ENCODE assay signal across 8 mouse cellular contexts in the genomic region with DNA sequence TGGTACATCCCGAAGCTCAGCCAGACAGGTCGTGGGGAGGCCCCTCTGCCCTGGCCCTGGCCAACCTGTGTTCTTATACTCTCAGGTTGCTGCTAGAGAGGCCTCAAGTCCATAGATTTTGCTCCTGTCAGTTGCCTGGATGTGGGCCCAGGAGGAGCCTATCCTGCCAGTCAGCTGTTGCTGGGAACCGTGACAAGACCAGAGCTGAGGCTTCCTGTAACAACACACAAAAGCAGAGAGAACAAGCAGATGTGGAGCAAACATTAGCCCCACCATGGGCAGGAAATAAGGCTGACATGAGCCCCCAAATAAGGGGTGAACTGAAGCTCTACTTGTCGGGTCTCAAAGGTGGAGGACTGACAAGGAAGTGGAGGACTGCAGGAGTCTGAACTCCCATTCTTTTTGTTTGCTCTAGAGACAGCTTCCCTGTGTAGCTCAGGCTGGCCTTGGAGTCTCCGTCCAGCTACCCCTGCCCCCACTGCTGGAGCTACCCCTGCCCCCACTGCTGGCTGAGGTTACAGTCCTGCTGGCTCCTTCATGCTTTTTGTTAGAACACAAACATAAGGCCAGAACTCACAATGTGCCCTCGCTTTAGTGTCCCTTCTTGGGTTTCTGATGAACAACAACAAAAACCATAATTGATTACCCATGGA. TPM values are rescaled to one million over a fixed set of nuclear protein-coding genes. Genes with fewer than 3 reads are reported as not detected.
DNase-seq lines count a peak whose midpoint lies in the region; ATAC-seq and TF ChIP-seq lines count a peak whose summit lies in the region.

No protein-coding gene starts in this region.

- peaks cover 10% of the 10 kb centered on the region for H3K4me1 ChIP-seq in intestine, embryonic 14.5 days (replicated peaks; ENCODE audit: control insufficient read depth, insufficient read depth, low read length)
- H3K4me1 ChIP-seq in intestine, postnatal 0 days (replicated peaks; ENCODE audit: control insufficient read depth, insufficient read depth, low read length), result no peaks in the 10 kb centered on the region
- H3K4me1 ChIP-seq in heart, embryonic 16.5 days (ENCODE audit: control insufficient read depth, insufficient read depth, low read length), result peaks cover 7% of the 10 kb centered on the region
- H3K4me1 ChIP-seq in lung, embryonic 16.5 days (replicated peaks; ENCODE audit: control insufficient read depth, insufficient read depth, low read length), result no peaks in the 10 kb centered on the region
- no peaks in the 10 kb centered on the region for H3K4me1 ChIP-seq in forebrain, embryonic 11.5 days (replicated peaks; ENCODE audit: control insufficient read depth, insufficient read depth, low read length)

- no peak overlapping the region for H3K4me3 ChIP-seq in intestine, embryonic 14.5 days (ENCODE audit: low read depth, low read length)
- H3K4me3 ChIP-seq in intestine, postnatal 0 days (ENCODE audit: low read depth, low read length), result no peak overlapping the region
- no peak overlapping the region for H3K4me3 ChIP-seq in heart, embryonic 16.5 days (ENCODE audit: low read length)
- no peak overlapping the region for H3K4me3 ChIP-seq in lung, embryonic 16.5 days (ENCODE audit: low read length)
- H3K4me3 ChIP-seq in forebrain, embryonic 11.5 days (ENCODE audit: low read depth, low read length), result no peak overlapping the region

- ATAC-seq in intestine, embryonic 14.5 days (replicated peaks; ENCODE audit: low FRiP score, low TSS enrichment, low read depth), result peak; percentile 53; the same call in 1 of the 2 replicates
- no peak for ATAC-seq in intestine, postnatal 0 days
- ATAC-seq in heart, embryonic 16.5 days (replicated peaks; ENCODE audit: extremely low read depth, insufficient read depth, low FRiP score), result no peak; the same call in 1 of the 2 replicates
- ATAC-seq in lung, embryonic 16.5 days (ENCODE audit: low read depth), result peak; percentile 75
- ATAC-seq in erythroblast, adult 5-6 weeks (replicated peaks; ENCODE audit: low FRiP score, poor library complexity, severe bottlenecking), result no peak
- no peak for ATAC-seq in forebrain, embryonic 11.5 days (replicated peaks; ENCODE audit: low FRiP score)

- H3K9ac ChIP-seq in intestine, embryonic 14.5 days (ENCODE audit: low read length), result no peak overlapping the region
- no peak overlapping the region for H3K9ac ChIP-seq in intestine, postnatal 0 days (ENCODE audit: low read depth, low read length)
- H3K9ac ChIP-seq in heart, embryonic 16.5 days (ENCODE audit: low read length), result no peak overlapping the region
- H3K9ac ChIP-seq in lung, embryonic 16.5 days (ENCODE audit: low read length), result no peak overlapping the region
- no peak overlapping the region for H3K9ac ChIP-seq in forebrain, embryonic 11.5 days (ENCODE audit: low read length)

- H3K27me3 ChIP-seq in intestine, embryonic 14.5 days (replicated peaks; ENCODE audit: control insufficient read depth, insufficient read depth, low read length), result no peaks in the 10 kb centered on the region
- no peaks in the 10 kb centered on the region for H3K27me3 ChIP-seq in intestine, postnatal 0 days (replicated peaks; ENCODE audit: control insufficient read depth, insufficient read depth, low read length)
- no peaks in the 10 kb centered on the region for H3K27me3 ChIP-seq in heart, embryonic 16.5 days (ENCODE audit: control insufficient read depth, insufficient read depth, low read length)
- no peaks in the 10 kb centered on the region for H3K27me3 ChIP-seq in lung, embryonic 16.5 days (ENCODE audit: control insufficient read depth, insufficient read depth, low read depth, low read length)
- H3K27me3 ChIP-seq in forebrain, embryonic 11.5 days (ENCODE audit: control insufficient read depth, insufficient read depth, low read length), result no peaks in the 10 kb centered on the region

- no peaks in the 10 kb centered on the region for H3K9me3 ChIP-seq in intestine, embryonic 14.5 days (ENCODE audit: control insufficient read depth, low read length)
- H3K9me3 ChIP-seq in intestine, postnatal 0 days (ENCODE audit: control insufficient read depth), result no peaks in the 10 kb centered on the region
- no peaks in the 10 kb centered on the region for H3K9me3 ChIP-seq in heart, embryonic 16.5 days (replicated peaks; ENCODE audit: control insufficient read depth, low read length)
- H3K9me3 ChIP-seq in lung, embryonic 16.5 days (ENCODE audit: control insufficient read depth, low read length), result no peaks in the 10 kb centered on the region
- no peaks in the 10 kb centered on the region for H3K9me3 ChIP-seq in forebrain, embryonic 11.5 days (ENCODE audit: control insufficient read depth, low read length)

- H3K4me2 ChIP-seq in intestine, embryonic 14.5 days (ENCODE audit: low read length), result no peak overlapping the region
- no peak overlapping the region for H3K4me2 ChIP-seq in intestine, postnatal 0 days (replicated peaks; ENCODE audit: low read depth)
- H3K4me2 ChIP-seq in heart, embryonic 16.5 days (ENCODE audit: low read depth, low read length), result no peak overlapping the region
- H3K4me2 ChIP-seq in lung, embryonic 16.5 days (ENCODE audit: low read depth, low read length), result no peak overlapping the region
- H3K4me2 ChIP-seq in forebrain, embryonic 11.5 days (ENCODE audit: low read depth, low read length, severe bottlenecking), result no peak overlapping the region

- peak; percentile 57 for DNase-seq in intestine, embryonic 14.5 days (ENCODE audit: low spot score)
- peak; percentile 5 to 41 for DNase-seq in adrenal gland, postnatal 4 days (ENCODE audit: low spot score in 2 of 2)
- no peak for DNase-seq in spleen, postnatal 4 days (ENCODE audit: low spot score in 2 of 2)
- no peak for DNase-seq in forebrain, embryonic 11.5 days (ENCODE audit: low spot score)

- H3K27ac ChIP-seq in intestine, embryonic 14.5 days (ENCODE audit: low read depth), result peak overlapping the region; percentile 76
- no peak overlapping the region for H3K27ac ChIP-seq in intestine, postnatal 0 days (ENCODE audit: low read depth, low read length)
- H3K27ac ChIP-seq in heart, embryonic 16.5 days (ENCODE audit: low read length), result peak overlapping the region; percentile 42; the same call in 1 of the 2 replicates
- peak overlapping the region; percentile 39 for H3K27ac ChIP-seq in lung, embryonic 16.5 days (ENCODE audit: low read length)
- H3K27ac ChIP-seq in forebrain, embryonic 11.5 days (ENCODE audit: low read depth, low read length), result no peak overlapping the region

- WGBS in intestine, embryonic 14.5 days, result 51% methylated on average over 6 of the region's 6 CpGs
- WGBS in intestine, postnatal 0 days, result 41% methylated on average over 6 of the region's 6 CpGs
- 60% methylated on average over 6 of the region's 6 CpGs for WGBS in heart, embryonic 16.5 days
- WGBS in lung, embryonic 16.5 days, result 35% methylated on average over 6 of the region's 6 CpGs
- 68% methylated on average over 6 of the region's 6 CpGs for WGBS in forebrain, embryonic 11.5 days

- TF ChIP-seq CTCF in intestine, postnatal 0 days (IDR thresholded peaks at IDR 0.05; ENCODE audit: low read depth), result no peak

- H3K36me3 ChIP-seq in intestine, embryonic 14.5 days (ENCODE audit: control insufficient read depth, insufficient read depth, low read length), result no peaks in the 10 kb centered on the region
- no peaks in the 10 kb centered on the region for H3K36me3 ChIP-seq in intestine, postnatal 0 days (ENCODE audit: control insufficient read depth, insufficient read depth)
- H3K36me3 ChIP-seq in heart, embryonic 16.5 days (ENCODE audit: control insufficient read depth, insufficient read depth), result no peaks in the 10 kb centered on the region
- no peaks in the 10 kb centered on the region for H3K36me3 ChIP-seq in lung, embryonic 16.5 days (ENCODE audit: control insufficient read depth, insufficient read depth, low read length)
- no peaks in the 10 kb centered on the region for H3K36me3 ChIP-seq in forebrain, embryonic 11.5 days (ENCODE audit: control insufficient read depth, insufficient read depth, low read length)

RNA-seq across cellular contexts. Expression of a gene that starts 29.7 kb away (rescaled TPM):
- polyA plus RNA-seq in intestine, embryonic 14.5 days (2014; fragmentation: Nextera tagmentation; extraction: Ambion mirVana), result 0.93 and 2.8 TPM in 2 replicates
- polyA plus RNA-seq in intestine, postnatal 0 days (2015; fragmentation: Nextera tagmentation; extraction: Ambion mirVana), result 1.1 and 1.2 TPM in 2 replicates
- total RNA-seq in adrenal gland, postnatal 4 days (2021), result 1 to 10 TPM; 1.0 to 1.6 TPM
- polyA plus RNA-seq in heart, embryonic 16.5 days (2015; fragmentation: Nextera tagmentation; extraction: Ambion mirVana), result 0.11 and 0.49 TPM in 2 replicates
- 1.1 and 1.3 TPM in 2 replicates for polyA plus RNA-seq in lung, embryonic 16.5 days (2015; fragmentation: Nextera tagmentation; extraction: Ambion mirVana)
- not detected in 2 replicates for total RNA-seq in erythroblast, adult 5-6 weeks (2015; ENCODE audit: low replicate concordance)
- total RNA-seq in erythroblast, adult 5-6 weeks (2017; ENCODE audit: low replicate concordance), result not detected in 2 replicates
- 0.28 TPM in 1 of 2 replicates, not detected in the other for polyA plus RNA-seq in forebrain, embryonic 11.5 days (2014; fragmentation: Nextera tagmentation; extraction: Ambion mirVana)

RNA-seq across cellular contexts. Expression of a gene that starts 53.2 kb away (rescaled TPM):
- polyA plus RNA-seq in intestine, embryonic 14.5 days (2014; fragmentation: Nextera tagmentation; extraction: Ambion mirVana), result 28.2 and 28.6 TPM in 2 replicates
- polyA plus RNA-seq in intestine, postnatal 0 days (2015; fragmentation: Nextera tagmentation; extraction: Ambion mirVana), result 10.6 TPM in 2 replicates
- total RNA-seq in adrenal gland, postnatal 4 days (2021), result 10 to 100 TPM; 48.9 to 52.5 TPM
- 8.9 and 9.0 TPM in 2 replicates for polyA plus RNA-seq in heart, embryonic 16.5 days (2015; fragmentation: Nextera tagmentation; extraction: Ambion mirVana)
- polyA plus RNA-seq in lung, embryonic 16.5 days (2015; fragmentation: Nextera tagmentation; extraction: Ambion mirVana), result 11.0 and 11.1 TPM in 2 replicates
- 214 and 220 TPM in 2 replicates for total RNA-seq in erythroblast, adult 5-6 weeks (2015; ENCODE audit: low replicate concordance)
- total RNA-seq in erythroblast, adult 5-6 weeks (2017; ENCODE audit: low replicate concordance), result 159 and 168 TPM in 2 replicates
- polyA plus RNA-seq in forebrain, embryonic 11.5 days (2014; fragmentation: Nextera tagmentation; extraction: Ambion mirVana), result 21.2 and 23.3 TPM in 2 replicates

Comparison
In these comparisons a context has a peak if more than half of its experiments do, and no peak if none do; other contexts are left out.
1. ATAC-seq: peak in intestine, embryonic 14.5 days (single experiment) and lung, embryonic 16.5 days (single experiment); none in intestine, postnatal 0 days (single experiment), heart, embryonic 16.5 days (single experiment), erythroblast, adult 5-6 weeks (single experiment) and forebrain, embryonic 11.5 days (single experiment).
2. H3K27ac ChIP-seq: peak in intestine, embryonic 14.5 days (single experiment), heart, embryonic 16.5 days (single experiment) and lung, embryonic 16.5 days (single experiment); none in intestine, postnatal 0 days (single experiment) and forebrain, embryonic 11.5 days (single experiment).
3. DNase-seq: peak in intestine, embryonic 14.5 days (single experiment) and adrenal gland, postnatal 4 days (2 of 2); none in spleen, postnatal 4 days (0 of 2) and forebrain, embryonic 11.5 days (single experiment).